Comparison of ENCODE assay signal across 24 mouse cellular contexts in the genomic region with DNA sequence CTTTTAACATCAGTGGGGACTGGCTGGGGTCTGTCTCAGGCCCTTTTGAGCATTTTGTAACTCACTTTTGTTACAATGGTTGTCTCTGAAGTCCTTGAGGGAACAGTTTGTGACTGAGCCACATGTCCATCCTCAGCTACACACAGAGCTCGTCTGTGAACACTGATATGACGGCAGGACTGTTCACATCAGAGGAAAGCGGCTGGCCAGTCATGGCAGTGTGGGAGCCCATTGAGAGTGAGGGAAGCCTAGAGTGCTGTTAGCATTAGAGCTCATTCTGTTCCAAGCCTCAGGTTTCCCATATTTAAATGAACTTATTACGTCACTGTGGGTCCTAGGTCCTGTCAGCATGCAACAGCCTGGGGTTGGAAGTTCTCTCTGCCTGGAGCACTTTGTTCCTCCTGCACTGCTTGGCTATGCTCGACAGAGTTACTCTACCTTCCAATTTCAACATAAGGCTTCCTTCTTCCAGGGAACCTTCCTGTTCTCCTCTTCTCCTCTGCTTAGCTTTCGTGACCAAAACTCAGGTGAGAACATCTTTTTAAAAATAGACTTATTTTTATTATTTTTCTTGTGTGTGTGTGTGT.
"Had no signal": no experiment of that assay in that cellular context is flagged by ENCODE, and none has a peak within 500 bp of the region (broad histone marks: within the 10 kb centered on the region; RNA-seq: fewer than 3 reads in every experiment).

No protein-coding gene starts in this region.

- H3K4me3 ChIP-seq: layer of hippocampus, adult 2 months; limb, embryonic 12.5 days; limb, embryonic 15.5 days; midbrain, embryonic 12.5 days had no signal

- H3K4me2 ChIP-seq: limb, embryonic 12.5 days; limb, embryonic 15.5 days; liver, embryonic 11.5 days; lung, embryonic 14.5 days; midbrain, embryonic 12.5 days had no signal

- H3K9me3 ChIP-seq: limb, embryonic 12.5 days; limb, embryonic 15.5 days; midbrain, embryonic 12.5 days had no signal

- H3K27ac ChIP-seq: kidney, postnatal 0 days; layer of hippocampus, adult 2 months; limb, embryonic 12.5 days; limb, embryonic 15.5 days; liver, embryonic 14.5 days; stomach, postnatal 0 days had no signal

- H3K36me3 ChIP-seq: limb, embryonic 12.5 days; limb, embryonic 15.5 days; midbrain, embryonic 12.5 days had no signal

- ATAC-seq: inflammation-experienced regulatory T-cells, adult 6 months; intestine, embryonic 16.5 days; liver, postnatal 0 days; lung, postnatal 0 days had no signal

- H3K9ac ChIP-seq: limb, embryonic 12.5 days; limb, embryonic 15.5 days; liver, embryonic 14.5 days; liver, postnatal 0 days; lung, embryonic 14.5 days; midbrain, embryonic 12.5 days had no signal

- DNase-seq: kidney, adult 18-20 months; kidney, adult 9 months; kidney, postnatal 25 days; layer of hippocampus, adult 9-11 months; liver, postnatal 0 days; lung, embryonic 14.5 days; lung, postnatal 36 days; right cerebral cortex, adult 18-20 months; right cerebral cortex, postnatal 14 days; right cerebral cortex, postnatal 4 days; thymus, adult 2 months; thymus, postnatal 14 days; thymus, postnatal 4 days had no signal

- H3K27me3 ChIP-seq: limb, embryonic 12.5 days; limb, embryonic 15.5 days had no signal
